Mouse (Mus musculus): ENCODE measurements around the gene Fgfr2. TPM values are rescaled to one million over a fixed set of nuclear protein-coding genes. Genes with fewer than 3 reads are reported as not detected.

Gene Fgfr2
- total RNA-seq, 2 experiments from 2014 or later = 190 to 480 TPM

DNA sequence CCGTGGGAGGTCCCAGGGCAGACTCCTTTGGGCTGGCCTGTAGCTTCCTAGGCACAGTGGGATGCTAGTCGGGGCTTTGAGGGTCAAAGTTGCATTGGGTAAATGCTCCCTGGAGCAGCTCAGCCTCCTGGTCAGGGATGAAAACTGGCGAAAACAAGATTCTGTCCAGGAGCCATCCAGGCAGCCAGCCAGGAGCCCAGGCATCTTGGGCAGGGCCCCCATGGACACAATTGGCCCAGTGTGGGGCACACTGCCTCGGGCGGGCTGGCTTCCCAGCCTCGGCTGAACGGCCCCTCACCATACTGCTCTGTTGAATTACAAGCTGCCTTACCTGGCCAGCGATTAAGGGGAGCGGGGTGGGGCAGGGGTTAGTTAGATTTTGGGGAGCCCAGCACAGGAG is 430.4 kb downstream of the Fgfr2 start:
- no peak for DNase-seq

DNA sequence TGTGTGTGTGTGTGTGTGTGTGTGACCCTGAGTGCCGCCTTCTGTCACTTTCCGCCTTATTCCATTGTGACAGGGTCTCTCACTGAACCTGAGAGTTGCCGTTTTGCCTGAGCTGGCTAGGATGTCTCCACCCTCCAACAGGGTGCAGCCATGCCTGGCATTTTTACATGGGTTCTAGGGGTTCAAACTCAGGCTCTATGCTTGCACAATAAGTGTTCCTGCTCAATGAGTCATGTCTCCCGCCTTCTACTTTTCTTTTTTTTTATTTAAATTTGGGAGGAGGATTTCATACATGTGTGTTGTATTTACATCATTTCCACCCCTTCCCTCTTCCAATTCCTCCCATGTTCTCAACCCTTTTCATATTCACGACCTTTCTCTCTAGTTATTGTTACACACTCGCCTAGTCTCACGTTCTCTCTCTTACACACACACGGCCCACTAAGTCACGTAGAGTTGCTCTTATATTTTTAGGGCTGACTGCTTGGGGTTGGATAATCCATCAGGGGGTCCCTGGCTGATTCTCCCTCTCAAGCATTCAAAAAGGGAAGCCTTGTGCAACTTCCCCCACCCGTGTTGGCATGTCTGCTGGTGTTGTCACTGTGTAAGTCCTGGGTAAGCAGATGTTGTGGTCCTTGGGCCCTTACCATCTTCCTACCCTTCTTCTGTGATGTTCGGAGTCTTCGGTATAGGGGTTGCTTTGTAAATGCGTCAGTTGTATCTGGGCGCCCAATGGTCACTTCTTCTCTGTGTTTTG is 432.3 kb downstream of the Fgfr2 start:
- no peak for DNase-seq

DNA sequence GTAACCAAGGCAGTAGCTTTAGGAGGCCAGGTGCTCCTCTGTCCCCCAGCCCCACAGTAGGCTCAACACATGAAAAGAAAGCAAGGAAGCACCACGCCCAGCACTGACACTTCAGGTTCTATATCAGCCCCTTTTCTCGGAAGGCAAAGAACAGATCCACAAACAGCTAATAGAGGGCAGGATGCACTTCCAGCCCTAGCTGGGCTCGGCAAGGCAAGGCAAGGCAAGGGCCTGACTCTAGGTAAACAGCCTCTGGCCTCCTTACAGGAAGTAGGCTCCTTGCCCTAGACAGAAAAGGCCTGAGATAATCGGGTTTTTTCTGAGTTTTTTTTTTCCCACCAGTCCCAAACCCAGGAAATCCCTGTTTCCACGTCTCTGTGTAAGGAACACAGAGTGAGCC is 433.4 kb downstream of the Fgfr2 start:
- DNase-seq = no peak

DNA sequence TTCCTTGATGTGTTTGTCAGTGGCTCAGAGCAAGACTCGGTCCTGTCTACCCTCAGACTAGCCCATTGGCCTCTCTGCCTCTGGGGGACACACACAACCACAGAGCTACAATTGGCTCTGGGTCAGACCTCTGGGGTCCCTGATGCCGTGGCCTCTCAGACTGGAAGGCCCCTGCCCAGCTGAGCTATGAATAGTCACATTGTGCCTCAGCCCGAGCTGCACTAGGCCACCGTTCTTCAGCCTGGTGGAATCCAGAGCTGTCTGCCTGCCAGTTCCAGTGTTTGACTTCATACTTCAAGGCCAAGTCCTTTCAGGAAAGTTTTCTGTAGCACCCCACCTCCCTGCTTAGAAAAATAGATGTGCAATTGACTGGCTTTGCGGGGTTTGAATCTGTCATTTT is 434.4 kb downstream of the Fgfr2 start:
- DNase-seq = no peak

DNA sequence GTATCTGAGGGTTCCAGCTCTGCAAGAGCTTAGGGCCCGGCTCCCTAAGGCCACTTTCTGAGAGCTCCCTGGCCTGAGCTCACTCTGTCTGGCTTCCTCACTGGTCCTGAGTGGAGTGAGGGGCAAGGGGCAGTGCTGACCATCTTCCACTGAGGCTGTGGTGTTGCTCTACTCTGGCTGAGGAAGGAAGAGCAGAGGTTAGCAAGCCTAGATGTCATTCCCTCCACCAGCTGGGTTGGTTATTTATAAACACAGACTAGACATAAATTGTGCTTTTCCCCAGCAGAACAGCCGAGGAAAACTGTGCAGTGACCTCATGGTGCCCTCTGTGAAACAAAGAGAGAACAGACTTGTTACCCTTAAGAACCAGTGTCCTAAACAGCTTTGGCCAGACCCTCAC is 435.3 kb downstream of the Fgfr2 start:
- DNase-seq = no peak

DNA sequence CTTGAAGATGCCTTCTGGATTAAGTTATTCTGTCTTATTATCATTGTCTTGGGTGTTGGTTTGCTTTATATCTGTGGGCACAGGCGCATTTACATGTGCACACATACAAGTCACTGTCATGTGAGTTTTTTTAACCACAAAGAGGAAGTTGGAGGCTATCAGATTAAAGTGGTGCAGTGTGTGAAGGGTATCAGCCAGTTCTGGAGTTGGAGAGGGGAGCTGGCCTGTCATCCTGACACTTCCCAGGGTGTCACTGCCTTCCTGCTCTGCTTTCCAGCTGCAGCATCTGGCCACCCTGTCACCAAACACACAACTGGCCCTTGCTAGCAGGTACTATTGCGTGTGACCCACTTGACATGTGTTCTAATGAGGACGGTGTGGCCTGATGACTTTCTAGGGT is 436.6 kb downstream of the Fgfr2 start:
- no peak for DNase-seq

DNA sequence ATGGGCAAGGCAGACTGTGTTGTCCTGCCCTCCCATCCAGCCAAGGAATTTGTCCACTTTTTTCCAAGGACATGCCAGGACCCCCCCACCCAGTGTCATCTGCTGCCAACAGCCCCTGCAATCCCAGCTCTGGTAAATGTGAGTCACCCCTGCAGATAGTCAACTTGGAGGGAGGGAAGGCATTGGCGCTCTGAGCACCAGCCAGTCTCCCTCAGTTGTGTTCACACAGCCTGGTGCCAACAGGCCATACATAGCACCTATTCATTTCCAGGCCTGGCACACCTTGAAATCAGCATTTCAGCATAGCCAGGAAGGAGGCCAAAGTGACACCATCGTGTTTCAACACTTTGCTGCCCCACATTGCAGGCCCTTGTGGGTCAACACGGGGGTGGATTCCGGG is 439.2 kb downstream of the Fgfr2 start:
- DNase-seq = peak; percentile 48 to 54

DNA sequence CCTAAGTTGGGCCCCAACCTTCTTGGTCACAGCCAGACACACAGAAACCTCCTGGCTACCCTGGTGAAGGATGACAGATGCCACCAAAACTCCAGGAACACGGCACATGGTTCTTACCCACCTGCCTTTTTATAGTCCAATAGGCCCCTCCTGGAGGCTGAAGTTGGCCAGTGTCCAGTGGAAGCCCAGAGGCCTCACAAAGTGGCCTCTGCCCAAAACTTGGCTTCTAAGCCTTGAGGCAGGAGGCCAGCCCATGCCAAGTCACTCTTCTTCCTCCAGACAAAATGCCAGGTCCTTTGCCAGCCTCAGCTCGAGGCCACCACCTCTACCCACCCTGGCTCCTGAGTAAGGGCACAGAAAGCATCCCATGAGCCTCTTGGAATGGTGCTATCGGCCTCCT is 440.2 kb downstream of the Fgfr2 start:
- no peak for DNase-seq

DNA sequence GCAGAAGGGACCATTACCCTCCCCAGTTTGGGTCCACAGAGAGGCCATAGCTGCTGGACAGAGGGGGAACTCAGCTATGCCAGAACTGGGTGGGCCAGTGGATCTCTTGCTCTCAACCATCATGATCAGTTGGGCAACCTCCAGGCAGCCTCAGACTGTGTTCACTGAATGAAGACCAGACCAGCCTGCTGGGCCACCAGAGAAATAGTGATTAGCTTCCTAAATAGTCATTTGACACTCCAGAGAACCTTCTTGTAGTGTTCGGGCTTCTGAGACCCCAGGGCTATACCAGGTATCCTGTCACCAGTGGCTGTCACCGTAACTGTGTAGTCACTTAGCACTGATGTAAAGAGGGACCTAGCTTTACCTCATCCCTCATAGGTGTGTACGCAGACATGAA is 440.8 kb downstream of the Fgfr2 start:
- DNase-seq = no peak

DNA sequence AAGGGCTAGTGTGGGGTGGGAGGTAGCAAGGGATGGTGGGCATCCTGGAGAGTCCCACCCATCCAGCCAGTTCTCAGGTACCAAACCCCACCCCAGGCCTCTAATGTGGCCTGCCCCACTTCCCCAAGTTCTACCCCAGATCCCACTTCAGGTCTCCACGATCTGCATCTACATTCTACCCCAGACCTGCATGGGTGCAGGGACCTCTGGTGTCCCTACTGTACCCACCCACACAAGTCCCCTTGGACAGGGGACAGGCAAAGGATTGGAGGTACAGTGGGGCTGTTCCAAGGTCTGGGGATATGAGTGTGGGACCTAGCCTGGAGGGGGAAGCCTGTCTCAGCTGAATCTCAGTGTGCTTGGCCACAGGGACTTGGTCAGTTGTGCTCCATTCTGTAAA is 441.3 kb downstream of the Fgfr2 start:
- no peak for DNase-seq

DNA sequence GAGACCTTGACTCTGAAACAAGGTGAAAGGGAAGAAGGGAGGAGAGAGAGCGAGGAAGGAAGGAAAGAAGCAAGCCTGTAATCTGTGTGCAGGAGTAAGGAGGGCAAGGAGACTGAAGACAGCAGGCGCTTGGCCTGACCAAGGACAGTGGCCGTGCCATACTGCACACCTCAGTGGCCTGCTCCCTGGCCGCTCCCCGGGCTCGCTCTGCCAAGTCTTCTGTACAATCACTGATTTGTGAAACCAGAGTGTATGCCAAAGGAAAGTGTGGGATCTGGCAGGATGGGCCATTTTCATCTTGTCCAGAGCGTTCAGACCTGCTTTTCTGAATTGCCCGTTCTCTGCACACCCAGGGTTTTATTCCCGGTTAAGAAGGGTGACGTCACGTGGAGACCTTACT is 441.9 kb downstream of the Fgfr2 start:
- no peak for DNase-seq

DNA sequence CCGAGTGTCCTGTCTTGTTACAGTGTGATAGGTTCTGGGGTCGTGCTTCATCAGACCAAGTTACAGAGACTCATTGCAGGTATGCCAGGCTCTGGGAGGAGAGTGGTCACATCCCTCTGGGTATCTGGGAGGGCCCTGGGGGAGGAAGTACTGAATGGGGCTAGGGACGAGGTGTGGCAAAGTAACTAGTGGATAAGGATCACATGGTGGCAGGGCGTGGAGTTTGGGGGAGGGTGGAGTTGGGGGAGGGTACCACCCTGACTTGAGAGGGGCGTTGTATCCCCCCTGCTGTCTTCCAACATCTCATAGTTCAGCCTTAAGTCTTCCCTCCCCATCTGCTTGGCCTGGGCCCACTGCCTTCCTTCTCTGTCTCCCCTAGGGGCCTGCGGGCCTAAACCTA is 443.6 kb downstream of the Fgfr2 start:
- DNase-seq = no peak

DNA sequence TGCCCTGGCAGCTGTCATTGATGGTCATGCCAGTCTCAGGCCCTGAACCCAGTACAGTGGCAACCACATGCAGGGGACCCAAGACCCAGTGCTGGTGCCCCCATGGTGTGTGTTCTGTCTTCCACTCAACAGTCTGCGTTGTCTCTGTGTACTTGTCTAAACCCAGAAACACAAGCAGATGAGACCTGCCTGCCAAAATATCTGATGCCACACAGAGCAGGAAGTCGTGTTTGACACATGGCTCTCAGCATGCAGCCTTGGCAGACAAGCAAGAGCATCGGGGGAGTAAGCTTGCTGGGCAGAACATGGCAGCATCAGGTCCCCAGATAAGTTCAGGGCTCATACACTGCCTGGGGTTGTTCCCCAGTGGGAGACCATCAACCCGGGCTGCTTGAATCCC is 444.0 kb downstream of the Fgfr2 start:
- DNase-seq = no peak

DNA sequence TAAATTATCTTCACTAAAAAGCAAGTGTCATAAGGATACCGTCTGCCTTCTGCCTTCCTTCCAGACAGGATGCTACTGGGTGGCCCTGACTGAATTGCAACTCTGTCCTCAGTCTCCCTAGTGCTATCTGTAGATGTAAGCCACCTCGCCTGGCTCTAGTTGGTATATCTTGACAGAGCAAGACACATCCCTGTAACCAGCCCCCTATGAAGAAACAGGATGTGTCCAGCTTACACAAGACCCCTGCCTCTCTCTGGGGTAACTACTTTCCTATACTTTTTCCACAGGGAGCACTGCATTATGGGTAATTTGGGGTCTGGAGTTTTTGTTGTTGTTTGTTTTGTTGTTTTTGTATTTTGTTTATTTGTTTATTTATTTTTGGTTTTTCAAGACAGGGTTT is 447.2 kb downstream of the Fgfr2 start:
- no peak for DNase-seq

DNA sequence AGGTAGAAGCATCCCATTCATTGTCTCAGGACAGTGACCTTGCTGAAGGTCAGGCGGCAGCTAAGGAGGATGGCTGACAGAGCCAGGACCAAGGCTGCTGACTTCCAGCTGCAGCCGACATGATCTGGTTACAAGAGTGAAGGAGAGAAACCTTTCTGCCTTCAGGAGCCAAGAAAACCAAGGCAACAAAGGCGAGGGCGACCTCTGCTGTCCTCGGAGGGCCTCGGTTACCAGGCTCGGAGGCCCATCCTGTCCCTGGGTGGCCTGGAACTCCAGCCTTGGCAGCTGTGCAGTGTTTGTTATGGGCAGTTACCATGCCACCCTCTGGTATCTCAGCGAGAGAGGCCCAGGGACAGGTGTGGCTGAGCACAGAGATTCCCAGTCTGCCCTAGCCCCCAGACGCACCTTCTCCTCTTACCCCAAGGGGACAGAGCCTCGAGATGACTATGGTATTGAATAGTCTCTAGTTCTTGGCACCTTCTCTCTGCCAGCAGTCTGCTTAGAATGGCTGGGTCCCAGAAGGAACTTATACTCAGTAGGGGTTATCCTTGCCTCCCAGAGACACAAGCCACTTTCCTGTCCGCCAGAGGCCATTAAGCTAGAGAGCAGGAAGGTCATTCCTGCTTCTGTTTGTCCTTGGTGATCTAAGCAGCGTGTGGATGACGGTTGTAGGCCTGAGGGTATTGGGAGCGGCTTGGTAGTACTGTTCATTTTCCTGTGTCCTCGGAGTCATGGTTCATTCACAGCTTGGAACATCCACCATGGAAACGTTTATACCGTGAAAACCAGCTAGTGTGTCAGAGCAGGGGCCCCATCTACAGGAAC is 449.0 kb downstream of the Fgfr2 start:
- peak; percentile 66 to 70 for DNase-seq

DNA sequence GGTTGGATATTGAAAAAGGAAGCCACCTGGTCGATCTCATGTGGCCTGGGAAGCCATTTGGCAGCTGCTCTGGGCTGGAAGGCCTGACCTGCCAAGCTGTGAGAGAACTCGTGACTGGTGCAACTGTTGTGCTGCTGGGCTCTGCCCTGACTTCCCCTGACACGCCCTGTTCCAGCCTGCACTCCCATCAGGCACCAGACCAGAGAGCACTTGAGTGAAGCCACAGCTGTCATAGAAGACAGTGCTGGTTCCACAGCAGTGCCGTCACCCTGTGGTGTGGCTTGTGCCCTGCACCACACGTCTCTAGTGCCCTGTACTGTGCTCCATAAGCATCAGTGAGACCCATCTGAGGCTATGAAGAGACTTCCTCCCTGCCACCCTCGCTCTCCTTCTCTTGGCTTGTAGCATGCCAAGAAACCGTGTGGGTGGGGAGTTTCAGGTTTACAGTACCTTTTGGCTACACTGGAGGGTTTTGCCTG is 450.6 kb downstream of the Fgfr2 start:
- DNase-seq = peak; percentile 39 to 56

DNA sequence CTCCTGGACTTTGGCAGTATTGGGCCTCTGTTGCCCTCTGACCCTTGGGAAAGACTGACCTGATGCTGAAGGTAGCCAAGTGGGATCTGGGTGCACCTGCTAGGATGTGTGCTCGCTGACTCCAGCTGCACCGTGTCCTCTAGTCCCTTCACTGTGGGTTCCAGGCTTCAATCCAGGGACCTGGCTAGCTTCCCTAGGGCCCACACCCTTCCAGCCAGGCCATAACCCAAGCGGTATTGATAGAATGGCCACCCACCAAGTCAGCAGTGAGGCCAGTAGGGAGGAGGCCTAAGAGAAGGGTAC is 452.3 kb downstream of the Fgfr2 start:
- peak in 1 of 2 experiments; percentile 57 for DNase-seq

DNA sequence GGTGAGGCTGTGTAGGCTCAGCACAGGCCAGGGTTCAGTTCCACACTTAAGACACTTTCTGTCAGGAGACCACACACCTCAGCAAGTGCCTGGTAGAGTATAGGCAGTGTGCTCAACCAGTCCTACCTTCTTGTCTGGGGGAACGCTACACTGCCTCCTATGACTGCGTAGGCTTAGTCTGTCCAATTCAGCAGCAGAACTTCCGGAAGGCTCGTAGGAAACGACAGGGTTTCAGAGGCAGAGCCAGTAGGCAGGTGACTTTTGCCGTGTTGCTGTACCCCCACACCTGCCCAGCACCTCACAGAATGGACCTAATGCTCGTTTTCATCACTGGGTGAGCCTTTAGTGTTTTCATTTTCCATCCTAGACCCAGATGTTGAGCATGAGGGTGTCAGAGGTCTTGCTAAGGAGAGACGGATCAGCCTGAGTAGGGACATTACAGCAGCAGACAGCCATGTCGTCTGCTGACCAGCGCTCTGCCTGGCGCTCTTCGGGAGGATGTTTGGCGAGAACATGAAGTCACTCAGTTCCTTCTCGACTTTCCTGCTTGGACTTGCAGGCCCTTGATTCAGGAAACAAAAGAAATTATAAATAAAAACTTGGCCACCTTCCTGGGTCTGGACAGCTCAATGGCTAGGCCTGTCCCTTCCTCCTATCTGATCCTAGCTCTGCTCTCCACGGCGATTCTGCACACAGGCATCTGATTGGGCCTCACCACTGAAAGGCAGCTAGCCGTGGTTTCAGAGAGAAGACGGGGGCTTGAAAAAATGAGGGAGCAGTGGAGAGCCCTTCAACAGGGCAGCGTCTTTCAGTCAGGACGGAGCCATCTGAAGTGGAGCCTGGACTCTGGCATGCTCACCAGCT is 452.9 kb downstream of the Fgfr2 start:
- DNase-seq = no peak

DNA sequence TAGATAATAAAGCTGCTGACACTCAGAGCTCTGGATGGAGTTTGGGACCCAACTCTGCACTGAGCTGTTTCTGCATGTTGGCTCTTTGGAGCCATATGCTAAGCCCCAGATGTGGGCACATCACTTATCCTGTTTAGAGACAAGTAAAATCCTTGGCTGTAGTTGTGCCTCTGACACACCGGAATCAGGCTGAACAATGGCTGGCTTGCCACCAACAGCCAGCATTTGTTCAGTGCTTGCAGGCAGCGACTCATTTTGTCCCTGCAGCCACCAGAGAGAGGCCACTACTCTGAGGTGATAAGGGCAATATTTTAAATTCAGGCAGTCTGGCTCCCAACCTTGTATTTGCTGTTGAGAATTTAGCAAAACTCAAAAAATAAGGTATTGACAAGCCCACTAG is 454.5 kb downstream of the Fgfr2 start:
- DNase-seq = peak; percentile 55 to 58

DNA sequence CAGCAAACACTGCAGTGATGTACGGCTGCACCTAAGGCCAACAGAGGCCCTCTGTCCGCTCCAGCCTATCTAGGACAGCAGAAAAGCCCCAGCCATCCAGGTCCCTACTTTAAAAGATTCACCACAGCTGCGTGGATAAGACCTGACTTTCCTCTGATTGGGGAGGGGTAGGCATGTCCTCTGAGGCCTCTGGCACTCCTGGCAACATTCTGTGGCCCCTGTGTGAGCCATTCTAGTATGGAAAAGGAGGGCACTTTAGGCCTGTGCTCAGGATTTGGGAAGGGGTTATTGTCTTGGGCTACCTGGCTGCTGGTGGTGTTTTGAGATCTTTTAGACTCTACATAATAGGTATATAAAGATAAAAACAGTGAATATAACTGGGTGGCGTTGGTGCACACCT is 456.6 kb downstream of the Fgfr2 start:
- DNase-seq = no peak

DNA sequence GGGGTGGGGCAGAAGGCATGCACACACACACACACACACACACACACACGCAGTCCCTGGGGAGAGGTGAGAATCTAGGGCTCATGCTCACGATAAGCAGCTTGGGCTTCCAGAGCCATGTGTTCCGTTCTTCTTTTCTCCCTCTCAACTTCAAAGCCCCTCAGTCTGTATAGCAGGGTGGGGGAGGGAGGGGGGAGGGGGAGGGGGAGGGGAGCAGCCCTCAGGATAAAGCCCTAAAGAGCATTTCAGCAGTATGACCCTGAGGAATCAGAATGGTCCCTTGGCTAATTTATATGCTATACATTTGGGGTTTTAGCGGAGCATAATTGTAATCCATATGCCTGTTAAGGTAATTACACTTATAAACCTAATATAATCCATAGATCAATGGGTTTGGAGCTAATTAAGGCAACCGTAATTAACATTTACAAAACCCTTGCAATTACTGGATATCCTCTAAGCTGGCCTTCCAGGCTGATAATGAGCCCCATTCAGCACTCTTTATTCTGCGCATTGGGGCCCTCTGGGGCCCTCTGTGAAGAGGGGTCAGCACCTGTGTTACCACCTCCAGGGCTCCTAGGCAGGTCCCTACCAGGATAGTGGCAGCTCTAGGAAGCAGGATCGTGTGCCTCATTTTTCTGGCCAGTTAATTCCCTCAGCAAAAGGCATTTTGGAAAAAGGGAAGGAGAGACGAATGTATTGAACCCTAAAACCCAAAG is 457.3 kb downstream of the Fgfr2 start:
- DNase-seq = no peak

DNA sequence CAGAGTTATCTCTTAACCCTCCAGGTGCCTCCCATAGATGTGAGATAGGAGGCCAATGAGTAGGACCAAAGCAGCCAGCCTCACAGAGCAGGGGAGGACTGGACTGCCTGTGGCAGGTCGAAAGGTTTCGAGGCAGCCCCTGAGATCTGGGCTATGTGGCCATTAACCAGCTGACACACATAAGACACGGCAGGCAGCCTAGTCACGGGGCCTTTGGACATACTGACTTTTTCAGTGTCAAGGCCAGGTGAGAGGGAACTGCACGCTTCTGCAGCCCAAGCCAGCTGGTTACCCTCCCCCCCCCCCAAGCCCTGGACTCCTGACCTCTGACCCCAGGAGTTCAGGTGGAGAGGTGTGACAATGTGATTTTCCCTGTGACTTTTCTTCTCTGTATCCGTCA is 458.3 kb downstream of the Fgfr2 start:
- DNase-seq = no peak

Data from adrenal gland, postnatal 36 days (tissue).